Mouse (Mus musculus) forebrain, embryonic 15.5 days (tissue): ENCODE measurements around the gene Zfp366. TPM values are rescaled to one million over a fixed set of nuclear protein-coding genes. Genes with fewer than 3 reads are reported as not detected.

ENCODE experiments used
- ATAC-seq: fragments of 200-750 bp; cut with Nextera tagmentation; replicated peaks from 2 replicates; pipeline ENCODE4 v1.8.0; 2017; ENCODE audit warnings: mild to moderate bottlenecking, moderate TSS enrichment, moderate library complexity
- H3K27ac ChIP-seq: fragments of 300-500 bp; sonication (generic); replicated peaks from 2 replicates; pipeline ENCODE4 v1.5.1; 2015; ENCODE audit warnings: mild to moderate bottlenecking, inconsistent platforms
- H3K27me3 ChIP-seq: fragments of 300-500 bp; sonication (generic); 2 replicates; pipeline ENCODE4 v1.6.1; 2015; ENCODE audit warnings: inconsistent platforms
- H3K36me3 ChIP-seq: fragments of 300-500 bp; sonication (generic); 2 replicates; pipeline ENCODE4 v1.6.1; 2015; ENCODE audit warnings: mild to moderate bottlenecking, inconsistent platforms
- H3K4me1 ChIP-seq: fragments of 300-500 bp; sonication (generic); 2 replicates; pipeline ENCODE4 v1.6.1; 2015; ENCODE audit warnings: inconsistent platforms
- H3K4me2 ChIP-seq: fragments of 300-500 bp; sonication (generic); replicated peaks from 2 replicates; pipeline ENCODE4 v1.6.1; 2015; ENCODE audit warnings: mild to moderate bottlenecking, inconsistent platforms
- H3K4me3 ChIP-seq: fragments of 300-500 bp; sonication (generic); 2 replicates; pipeline ENCODE4 v1.5.1; 2015; ENCODE audit warnings: mild to moderate bottlenecking, inconsistent platforms
- H3K9ac ChIP-seq: fragments of 300-500 bp; sonication (generic); replicated peaks from 2 replicates; pipeline ENCODE4 v1.6.1; 2015; ENCODE audit warnings: mild to moderate bottlenecking, inconsistent platforms
- H3K9me3 ChIP-seq: fragments of 300-500 bp; sonication (generic); 2 replicates; pipeline ENCODE4 v1.6.1; 2016; ENCODE audit warnings: inconsistent platforms
- WGBS: fragments of 180-500 bp; shearing (Covaris S2); methylation state at CpG from one replicate; pipeline ENCODE4 v1.1.7; 2015; ENCODE audit warnings: mixed read lengths; 5-methylcytosine and 5-hydroxymethylcytosine counted together
- polyA plus RNA-seq: library from polyadenylated mRNA; unstranded; fragments of >200 nt; fragmentation: Nextera tagmentation; extraction: Ambion mirVana; gene quantifications from 2 replicates; pipeline ENCODE4 v1.2.1, GENCODE M21; 2015

The Zfp366 gene
- polyA plus RNA-seq, 1 experiment from 2014 or later: 0.45 TPM

DNA sequence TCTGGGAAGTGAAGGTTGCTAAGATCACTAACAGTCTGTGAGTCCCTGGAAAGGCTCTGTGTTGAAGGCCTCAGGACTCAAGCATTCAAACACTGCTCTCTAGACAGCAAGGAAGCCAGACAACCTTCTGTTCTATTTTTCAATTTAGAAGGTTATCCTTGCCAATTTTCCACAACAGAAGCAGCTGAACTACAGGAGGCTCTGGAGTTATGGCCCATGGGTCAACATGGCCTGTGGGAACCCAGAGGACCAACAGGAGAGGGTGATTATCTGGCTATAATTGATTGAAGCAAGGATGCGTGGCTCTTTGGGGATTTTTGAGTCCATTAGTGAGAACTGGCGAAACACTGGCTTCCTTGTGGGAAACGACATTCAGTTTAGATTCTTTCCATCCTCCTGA lies 48.7 kb downstream of the Zfp366 start:
- ATAC-seq: no peak
- Histone ChIP-seq H3K4me1 (0 out of 2 replicates have a peak, but pooled peaks cover 3% of the 10 kb centered on the region), H3K27me3 (no peaks in the 10 kb centered on the region), H3K9me3 (no peaks in the 10 kb centered on the region), H3K4me3 (no peak overlapping the region), H3K36me3 (no peaks in the 10 kb centered on the region), H3K27ac (no peak overlapping the region), H3K4me2 (no peak overlapping the region), H3K9ac (no peak overlapping the region)
- WGBS: 82% methylated on average over 3 of the region's 3 CpGs

DNA sequence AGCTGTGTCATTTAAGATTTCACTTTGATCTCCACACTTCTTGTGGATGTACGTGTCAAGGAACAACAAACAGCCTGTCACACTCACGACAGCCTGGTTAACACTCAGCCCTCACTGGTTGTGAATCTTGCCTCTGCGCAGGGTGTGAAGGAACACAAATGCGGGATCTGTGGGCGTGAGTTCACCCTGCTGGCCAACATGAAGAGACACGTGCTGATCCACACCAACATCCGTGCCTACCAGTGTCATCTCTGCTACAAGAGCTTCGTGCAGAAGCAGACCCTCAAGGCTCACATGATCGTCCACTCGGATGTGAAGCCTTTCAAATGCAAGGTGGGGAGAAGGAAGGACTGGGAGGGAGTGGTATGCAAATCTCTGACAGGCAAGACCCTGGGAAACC lies 49.3 kb downstream of the Zfp366 start:
- Histone ChIP-seq H3K4me2 (no peak overlapping the region), H3K4me1 (0 out of 2 replicates have a peak, but pooled peaks cover 10% of the 10 kb centered on the region)
- ATAC-seq: no peak

DNA sequence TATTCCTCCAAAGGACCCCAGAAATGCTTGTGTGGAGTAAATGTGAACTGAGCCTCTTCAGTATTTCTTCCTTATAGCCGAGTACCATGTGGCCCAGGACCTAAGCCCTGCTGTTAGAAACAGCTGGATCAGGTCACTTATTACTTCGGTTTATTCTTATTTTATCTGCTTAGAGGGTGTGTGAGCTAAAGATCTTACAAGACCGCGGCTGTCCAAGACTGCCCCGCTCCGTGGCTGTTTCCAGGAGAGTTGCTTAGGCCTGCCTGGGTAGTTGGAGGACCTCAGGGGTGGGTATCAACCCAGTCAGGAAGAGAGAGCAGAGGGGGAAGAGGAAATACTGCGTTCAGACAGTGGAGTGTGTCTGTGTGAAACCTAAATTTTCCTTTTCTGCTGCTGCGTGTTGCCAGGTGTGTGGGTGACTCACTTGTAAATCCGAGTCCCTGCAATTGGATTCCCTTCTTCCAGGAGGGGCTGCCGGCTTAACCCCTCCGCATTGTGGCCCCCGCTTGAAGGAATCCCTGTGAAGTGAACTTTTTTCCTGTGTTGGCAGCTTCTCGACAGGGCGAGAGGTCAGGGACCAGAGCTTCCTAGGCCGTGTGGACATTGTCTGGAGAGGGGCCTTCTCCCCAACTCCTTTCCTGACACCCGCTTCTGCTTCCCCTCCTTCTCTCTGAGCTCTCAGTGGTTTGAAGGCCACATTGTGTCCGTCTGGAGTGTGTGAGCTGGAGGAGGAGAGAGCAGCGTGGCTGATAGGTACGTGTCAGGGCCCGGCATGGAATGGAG lies 51.0 kb downstream of the Zfp366 start:
- no peaks in the 10 kb centered on the region for H3K36me3 ChIP-seq
- no peaks in the 10 kb centered on the region for H3K27me3 ChIP-seq
- no peak overlapping the region for H3K4me2 ChIP-seq
- H3K27ac ChIP-seq: no peak overlapping the region
- H3K4me1 ChIP-seq: 0 out of 2 replicates have a peak, but pooled peaks cover 10% of the 10 kb centered on the region
- ATAC-seq: no peak
- no peak overlapping the region for H3K4me3 ChIP-seq
- no peak overlapping the region for H3K9ac ChIP-seq
- WGBS: 87% methylated on average over 20 of the region's 20 CpGs
- H3K9me3 ChIP-seq: no peaks in the 10 kb centered on the region

More for the DNA sequence above, 49.3 kb downstream of the Zfp366 start:
- Histone ChIP-seq H3K9ac (no peak overlapping the region), H3K36me3 (no peaks in the 10 kb centered on the region), H3K27ac (no peak overlapping the region), H3K27me3 (no peaks in the 10 kb centered on the region), H3K9me3 (no peaks in the 10 kb centered on the region), H3K4me3 (no peak overlapping the region)
- WGBS: 81% methylated on average over 10 of the region's 10 CpGs

DNA sequence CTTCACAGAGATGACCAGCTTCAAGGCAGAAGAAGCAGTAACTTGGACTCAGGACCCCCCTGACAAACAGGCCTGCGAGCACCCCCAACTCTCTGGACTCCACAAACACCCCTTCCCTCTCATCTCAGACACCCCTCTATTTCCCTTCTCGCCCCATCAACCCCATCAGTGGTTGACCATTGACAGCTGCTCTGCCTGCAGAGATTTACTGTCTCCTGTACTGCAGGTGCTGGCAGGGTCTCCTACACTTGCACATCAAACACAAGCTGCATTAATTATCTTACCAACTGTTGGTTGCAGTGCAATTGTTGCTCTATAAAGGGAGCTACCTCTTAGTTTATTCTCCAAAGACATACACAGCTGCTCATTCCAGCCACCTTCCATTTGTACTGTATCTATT lies 51.6 kb downstream of the Zfp366 start:
- Histone ChIP-seq H3K36me3 (no peaks in the 10 kb centered on the region), H3K4me1 (0 out of 2 replicates have a peak, but pooled peaks cover 10% of the 10 kb centered on the region), H3K27ac (no peak overlapping the region), H3K27me3 (no peaks in the 10 kb centered on the region), H3K9me3 (no peaks in the 10 kb centered on the region), H3K4me2 (no peak overlapping the region), H3K4me3 (no peak overlapping the region), H3K9ac (no peak overlapping the region)
- no peak for ATAC-seq
- WGBS: 82% methylated on average over 2 of the region's 2 CpGs

DNA sequence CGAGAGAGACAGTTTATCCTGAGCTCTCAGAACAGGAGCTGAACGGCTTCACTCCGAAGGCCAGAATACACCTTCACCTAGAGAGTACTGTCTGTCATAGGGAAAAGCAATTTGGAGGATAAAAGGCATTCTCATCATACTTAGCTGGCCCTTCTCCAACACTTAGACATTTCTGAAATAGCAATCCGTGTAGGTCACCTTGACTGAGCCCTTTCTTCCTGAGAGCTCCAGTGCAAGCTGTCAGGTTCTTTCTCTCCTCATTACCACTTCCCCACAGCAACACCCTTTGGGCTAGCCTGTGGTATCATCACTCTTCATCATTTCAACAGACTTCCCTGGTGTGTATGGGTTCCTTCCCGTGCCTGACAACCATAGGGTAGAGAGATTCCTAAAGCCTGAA lies 52.5 kb downstream of the Zfp366 start:
- no peak for ATAC-seq
- Histone ChIP-seq H3K27ac (no peak overlapping the region), H3K9ac (no peak overlapping the region), H3K36me3 (no peaks in the 10 kb centered on the region), H3K4me2 (no peak overlapping the region), H3K4me1 (0 out of 2 replicates have a peak, but pooled peaks cover 10% of the 10 kb centered on the region), H3K9me3 (no peaks in the 10 kb centered on the region), H3K27me3 (no peaks in the 10 kb centered on the region), H3K4me3 (no peak overlapping the region)
- WGBS: 86% methylated on average over 5 of the region's 5 CpGs

DNA sequence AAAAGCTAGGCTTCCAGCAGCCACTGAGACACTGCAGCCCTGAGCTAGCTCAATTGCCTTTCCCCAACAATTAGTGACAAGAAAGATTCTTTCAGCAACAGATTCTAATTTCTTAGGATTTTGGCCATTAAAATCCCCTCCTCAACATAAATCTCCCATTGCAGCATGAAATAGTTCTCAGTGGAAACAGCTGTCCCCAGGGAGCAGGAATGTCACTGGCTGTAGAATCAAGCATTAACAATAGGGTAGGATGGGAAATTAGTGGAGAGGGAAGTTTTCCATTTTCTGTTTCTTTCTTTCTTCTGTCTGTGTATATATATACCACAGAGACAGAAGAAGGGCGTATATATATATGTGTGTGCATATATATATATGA lies 53.2 kb downstream of the Zfp366 start:
- Histone ChIP-seq H3K4me1 (0 out of 2 replicates have a peak, but pooled peaks cover 10% of the 10 kb centered on the region), H3K27ac (no peak overlapping the region), H3K36me3 (no peaks in the 10 kb centered on the region), H3K4me3 (no peak overlapping the region), H3K4me2 (no peak overlapping the region), H3K9me3 (no peaks in the 10 kb centered on the region), H3K27me3 (no peaks in the 10 kb centered on the region), H3K9ac (no peak overlapping the region)
- ATAC-seq: no peak
- WGBS: 80% methylated on average over 1 of the region's 1 CpGs

DNA sequence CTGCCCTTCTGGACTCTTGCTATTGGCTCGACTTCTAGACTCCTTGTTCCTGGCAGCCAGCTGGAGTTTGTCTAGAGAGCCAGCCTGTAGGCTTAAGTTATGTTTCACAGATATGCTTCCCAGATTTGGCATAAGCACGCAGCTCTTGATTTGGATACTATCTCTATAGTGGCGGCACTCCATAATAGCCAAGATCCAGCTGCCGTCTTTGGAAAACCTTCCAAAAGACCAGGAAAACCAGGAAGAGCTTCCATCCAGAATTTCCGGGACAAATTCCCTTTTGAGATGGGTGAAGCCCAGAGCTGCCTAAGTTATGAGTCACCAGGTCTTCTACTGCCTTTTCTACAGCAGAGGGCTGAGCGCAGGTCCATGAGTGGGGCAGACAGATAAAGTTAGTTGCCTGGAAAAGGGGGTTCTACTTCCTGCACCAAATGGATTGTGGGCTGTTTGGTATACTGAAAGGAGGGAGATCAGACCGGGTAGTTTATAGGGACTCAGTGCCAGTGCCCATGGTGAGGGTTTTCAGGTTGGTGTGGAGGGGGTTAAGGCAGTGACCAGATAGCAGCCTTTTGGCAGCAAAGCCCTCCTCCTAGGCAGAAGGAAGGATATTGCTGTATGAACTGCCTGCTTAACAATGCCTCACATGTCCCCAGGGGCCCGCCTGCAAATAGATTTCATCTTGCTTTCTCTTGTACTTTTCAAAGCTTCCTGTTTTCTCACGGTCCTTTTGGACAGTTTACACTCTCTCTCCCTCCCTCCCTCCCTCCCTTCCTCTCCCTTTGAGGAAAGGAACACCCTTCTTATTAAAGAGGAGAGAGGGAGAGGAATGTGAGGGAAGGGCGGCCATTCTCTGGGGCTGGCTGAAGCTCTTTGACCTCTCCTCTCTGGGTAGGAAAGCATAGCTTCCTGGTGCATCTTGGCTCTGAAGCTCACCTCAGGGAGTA lies 53.9 kb downstream of the Zfp366 start:
- H3K9me3 ChIP-seq: no peaks in the 10 kb centered on the region
- no peak overlapping the region for H3K4me2 ChIP-seq
- H3K27ac ChIP-seq: peak overlapping the region; percentile 28; the same call in 1 of the 2 replicates
- WGBS: 61% methylated on average over 10 of the region's 10 CpGs
- H3K9ac ChIP-seq: no peak overlapping the region
- 0 out of 2 replicates have a peak, but pooled peaks cover 10% of the 10 kb centered on the region for H3K4me1 ChIP-seq
- no peak; the same call in 1 of the 2 replicates for ATAC-seq
- H3K27me3 ChIP-seq: no peaks in the 10 kb centered on the region
- no peak overlapping the region for H3K4me3 ChIP-seq
- H3K36me3 ChIP-seq: no peaks in the 10 kb centered on the region

DNA sequence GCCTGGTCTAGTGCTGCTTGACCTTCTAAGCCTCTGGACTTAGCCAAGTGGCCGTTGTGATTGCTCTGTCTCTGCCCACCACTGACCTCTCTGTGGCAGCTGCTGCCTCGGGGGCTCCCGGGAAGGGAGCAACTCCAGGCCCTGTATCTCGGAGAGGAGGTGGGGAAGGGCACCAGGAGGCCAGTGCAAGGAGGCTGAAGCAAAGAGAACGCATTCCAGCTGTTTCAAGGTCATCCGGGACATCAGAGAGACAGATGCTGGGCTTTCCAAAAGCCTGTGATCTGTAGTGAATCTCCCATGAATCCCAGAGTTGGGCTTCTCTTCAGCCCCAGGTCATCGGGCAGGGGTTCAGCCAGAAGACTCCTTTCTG lies 54.5 kb downstream of the Zfp366 start:
- H3K36me3 ChIP-seq: no peaks in the 10 kb centered on the region
- 52% methylated on average over 7 of the region's 7 CpGs for WGBS
- no peaks in the 10 kb centered on the region for H3K27me3 ChIP-seq
- H3K4me1 ChIP-seq: 0 out of 2 replicates have a peak, but pooled peaks cover 10% of the 10 kb centered on the region
- no peak for ATAC-seq
- H3K4me2 ChIP-seq: no peak overlapping the region
- no peak overlapping the region for H3K9ac ChIP-seq
- H3K4me3 ChIP-seq: no peak overlapping the region
- no peaks in the 10 kb centered on the region for H3K9me3 ChIP-seq
- H3K27ac ChIP-seq: peak overlapping the region; percentile 3; the same call in 1 of the 2 replicates

DNA sequence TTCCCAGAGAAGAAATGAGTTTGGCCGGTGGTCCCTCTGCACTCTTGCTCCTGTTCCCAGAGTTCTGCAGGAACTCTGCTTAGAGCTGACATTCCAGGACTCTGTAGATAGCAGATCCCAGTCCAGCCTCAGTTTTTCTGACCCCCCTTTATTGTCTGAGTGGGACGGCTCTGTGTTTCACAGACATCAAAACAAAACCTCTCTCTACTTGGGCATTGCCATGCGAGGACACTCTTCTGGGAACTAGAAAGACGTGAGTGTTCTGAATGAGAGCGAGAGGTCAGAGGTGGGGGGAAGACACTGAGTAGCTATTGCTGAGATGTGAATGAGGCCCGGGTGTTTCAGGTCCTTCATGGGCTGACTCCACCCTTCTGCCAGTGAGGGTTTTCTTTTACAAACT lies 55.1 kb downstream of the Zfp366 start:
- H3K27ac ChIP-seq: no peak overlapping the region
- WGBS: 42% methylated on average over 6 of the region's 6 CpGs
- ATAC-seq: no peak

DNA sequence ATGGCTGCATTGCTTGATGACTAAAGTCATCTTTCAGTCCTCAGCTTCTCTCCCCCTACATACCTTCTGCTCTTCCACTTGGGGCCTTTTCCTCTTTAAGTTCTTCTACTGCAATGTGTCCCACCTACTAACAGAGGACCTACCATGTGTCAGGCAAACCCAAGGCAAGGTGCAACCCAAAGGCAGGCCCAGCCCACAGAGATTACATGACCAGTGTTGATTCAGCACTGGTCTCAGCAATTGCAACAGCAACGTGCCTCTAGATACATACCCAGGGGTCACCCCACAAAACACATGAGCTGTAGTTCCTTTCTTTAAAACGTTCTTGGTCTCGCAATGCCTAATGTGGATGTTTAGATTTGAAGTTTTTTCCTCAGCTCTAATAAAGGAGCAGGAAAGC lies 57.4 kb downstream of the Zfp366 start:
- H3K27ac ChIP-seq: no peak overlapping the region
- H3K27me3 ChIP-seq: no peaks in the 10 kb centered on the region
- no peaks in the 10 kb centered on the region for H3K9me3 ChIP-seq
- 0 out of 2 replicates have a peak, but pooled peaks cover 10% of the 10 kb centered on the region for H3K4me1 ChIP-seq
- H3K9ac ChIP-seq: no peak overlapping the region
- no peak overlapping the region for H3K4me2 ChIP-seq
- no peak for ATAC-seq
- H3K36me3 ChIP-seq: no peaks in the 10 kb centered on the region
- no peak overlapping the region for H3K4me3 ChIP-seq
- WGBS: 81% methylated on average over 3 of the region's 3 CpGs

More for the DNA sequence above, 55.1 kb downstream of the Zfp366 start:
- Histone ChIP-seq H3K4me1 (0 out of 2 replicates have a peak, but pooled peaks cover 10% of the 10 kb centered on the region), H3K36me3 (no peaks in the 10 kb centered on the region), H3K27me3 (no peaks in the 10 kb centered on the region), H3K4me2 (no peak overlapping the region), H3K4me3 (no peak overlapping the region), H3K9me3 (no peaks in the 10 kb centered on the region), H3K9ac (no peak overlapping the region)

DNA sequence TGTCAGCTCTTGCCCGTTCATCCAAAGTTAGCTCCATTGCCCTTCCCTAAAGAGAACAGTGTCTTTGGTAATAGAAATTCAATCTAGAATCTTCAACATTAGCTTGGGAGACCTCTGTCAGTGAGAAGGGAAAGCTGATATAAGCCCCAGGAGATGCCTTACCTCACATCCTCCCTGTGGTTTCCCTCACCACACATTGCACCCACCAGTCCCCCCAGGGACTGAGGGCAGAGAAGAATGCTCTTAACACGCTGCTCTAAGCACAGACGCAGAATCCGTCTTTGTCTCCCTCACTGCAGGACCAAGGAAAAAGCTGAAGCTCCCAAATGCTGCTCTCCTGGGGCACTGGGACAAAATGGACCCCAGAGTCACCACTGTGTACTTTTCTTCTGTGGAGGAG lies 58.3 kb downstream of the Zfp366 start:
- H3K4me2 ChIP-seq: no peak overlapping the region
- no peaks in the 10 kb centered on the region for H3K27me3 ChIP-seq
- no peak overlapping the region for H3K9ac ChIP-seq
- no peak overlapping the region for H3K27ac ChIP-seq
- H3K9me3 ChIP-seq: no peaks in the 10 kb centered on the region
- 83% methylated on average over 4 of the region's 4 CpGs for WGBS
- H3K4me1 ChIP-seq: 0 out of 2 replicates have a peak, but pooled peaks cover 10% of the 10 kb centered on the region
- no peaks in the 10 kb centered on the region for H3K36me3 ChIP-seq
- no peak overlapping the region for H3K4me3 ChIP-seq
- ATAC-seq: no peak

DNA sequence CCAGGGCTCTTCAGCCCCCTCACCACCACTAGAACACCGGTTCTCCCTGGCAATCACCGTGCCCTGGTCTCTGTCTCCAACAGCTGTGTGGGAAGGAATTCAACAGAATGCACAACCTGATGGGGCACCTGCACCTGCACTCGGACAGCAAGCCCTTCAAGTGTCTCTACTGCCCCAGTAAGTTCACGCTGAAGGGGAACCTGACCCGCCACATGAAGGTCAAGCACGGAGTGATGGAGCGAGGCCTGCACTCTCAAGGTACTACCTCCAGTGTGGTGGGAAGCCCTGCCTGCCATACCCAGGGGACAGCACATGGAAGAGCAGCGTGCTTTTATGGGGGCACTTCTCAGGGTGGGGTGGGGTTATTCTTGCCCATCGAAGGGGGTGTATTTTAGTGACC lies 59.2 kb downstream of the Zfp366 start:
- WGBS: 92% methylated on average over 9 of the region's 9 CpGs
- no peak for ATAC-seq
- no peak overlapping the region for H3K4me2 ChIP-seq

More for the DNA sequence above, 59.2 kb downstream of the Zfp366 start:
- Histone ChIP-seq H3K36me3 (no peaks in the 10 kb centered on the region), H3K9me3 (no peaks in the 10 kb centered on the region), H3K4me3 (no peak overlapping the region), H3K27me3 (no peaks in the 10 kb centered on the region), H3K4me1 (0 out of 2 replicates have a peak, but pooled peaks cover 1% of the 10 kb centered on the region), H3K27ac (no peak overlapping the region), H3K9ac (no peak overlapping the region)
